Mouse (Mus musculus) regulatory T cell (primary cell): Measurements from ENCODE around the gene Mettl7a3.
"Not testable (repeated sequence)": the region's sequence is repeated elsewhere in the genome, so short reads cannot be mapped to it uniquely, and the experiment has no call there.

Experiments used
- in situ Hi-C: fragments of 300-600 bp; cut with MboI, MseI; formaldehyde crosslinking; loops from one replicate; pipeline ENCODE4 v1.15.1; 2025; ENCODE audit warnings: high pct_unique_total_duplicates

The Mettl7a3 gene

DNA sequence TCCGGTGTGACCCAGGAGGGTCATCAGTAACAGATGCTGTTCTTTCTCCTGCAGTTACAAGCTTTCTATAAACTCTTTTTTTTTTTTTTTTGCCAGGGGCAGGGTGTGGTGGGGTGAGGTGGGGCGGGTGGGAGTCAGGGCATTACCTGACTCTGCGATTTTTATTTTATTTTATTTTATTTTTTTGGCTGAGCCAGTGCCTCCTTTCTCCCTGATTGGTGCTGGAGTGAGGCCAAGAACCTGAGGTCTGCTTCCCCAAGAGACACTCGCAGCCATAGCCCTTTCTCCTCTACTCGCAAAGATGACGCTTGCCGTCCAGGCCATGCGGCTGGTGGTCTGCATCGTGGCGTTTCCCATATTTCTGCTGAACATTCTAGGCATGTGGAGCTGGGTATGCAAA lies at the start of gene Mettl7a3:
TSS of gene Mettl7a3 (plus strand) at position 301 of the 400 bp plus-strand sequence.
- in situ Hi-C loops: loop anchor here (5.0 kb wide), 1 partner anchor 43 kb away; no protein-coding TSS in a partner anchor

DNA sequence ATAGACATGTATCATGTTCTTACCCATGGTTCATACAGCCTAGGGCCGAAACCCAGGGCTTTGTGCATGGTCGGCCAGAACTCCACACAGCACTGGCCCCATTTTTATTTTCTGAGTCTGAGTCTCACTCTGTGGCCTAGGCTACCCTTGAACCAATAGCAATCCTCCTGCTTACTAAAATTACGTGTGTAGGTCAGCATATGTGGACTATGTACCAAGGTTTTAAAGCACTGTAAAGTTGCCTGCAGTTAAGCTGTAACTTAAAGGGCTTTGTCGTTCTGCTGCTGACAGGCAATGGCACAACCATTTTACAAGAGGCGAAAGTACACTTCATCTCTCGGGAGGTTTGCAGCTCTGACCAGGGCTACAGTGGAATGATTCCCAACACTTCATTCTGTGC lies 45.7 kb upstream of the Mettl7a3 start:
- in situ Hi-C loops: loop anchor here (25.0 kb wide), 1 partner anchor 1598 kb away; the partner anchor contains the start of gene Krt76

DNA sequence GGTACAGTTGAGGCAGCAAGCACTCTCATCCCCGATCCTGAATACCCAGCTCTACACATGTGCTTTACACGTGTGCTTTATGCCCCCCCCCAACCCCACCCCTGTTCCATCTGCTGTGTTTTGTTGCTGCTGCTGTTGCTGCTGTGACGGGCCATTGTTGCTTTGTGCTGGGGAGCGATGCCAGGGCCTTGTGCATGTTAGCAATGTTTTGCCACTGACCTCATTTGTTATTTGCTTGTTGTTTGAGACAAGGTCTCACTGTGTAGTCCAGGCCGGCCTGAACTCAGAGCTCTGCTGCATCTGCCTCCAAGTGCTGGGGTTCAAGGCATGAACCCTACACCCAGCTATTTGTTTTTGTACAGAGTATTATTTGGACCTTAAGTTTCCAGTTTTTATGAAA lies 43.9 kb upstream of the Mettl7a3 start:
- in situ Hi-C loops: loop anchor here (25.0 kb wide), 1 partner anchor 1596 kb away; the partner anchor contains the start of gene Krt76

DNA sequence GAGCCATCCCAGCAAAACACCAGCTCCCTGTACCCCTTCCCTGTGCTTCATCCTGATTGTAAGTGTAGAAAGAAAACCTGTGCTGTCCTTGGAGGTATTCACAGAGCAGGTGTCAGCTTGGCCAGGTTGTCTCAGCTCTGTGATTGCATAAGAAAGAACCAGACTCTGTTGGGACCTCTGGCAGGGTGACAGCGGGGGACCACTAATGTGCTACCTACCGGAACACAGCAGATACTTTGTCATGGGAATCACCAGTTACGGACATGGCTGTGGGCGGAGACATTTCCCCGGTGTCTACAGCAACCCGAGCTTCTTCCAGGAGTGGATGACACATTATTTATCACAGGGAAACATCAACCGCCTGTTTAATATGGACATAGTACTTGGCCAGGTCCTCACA lies 42.4 kb upstream of the Mettl7a3 start:
- in situ Hi-C loops: loop anchor here (25.0 kb wide), 1 partner anchor 1595 kb away; the partner anchor contains the start of gene Krt76

DNA sequence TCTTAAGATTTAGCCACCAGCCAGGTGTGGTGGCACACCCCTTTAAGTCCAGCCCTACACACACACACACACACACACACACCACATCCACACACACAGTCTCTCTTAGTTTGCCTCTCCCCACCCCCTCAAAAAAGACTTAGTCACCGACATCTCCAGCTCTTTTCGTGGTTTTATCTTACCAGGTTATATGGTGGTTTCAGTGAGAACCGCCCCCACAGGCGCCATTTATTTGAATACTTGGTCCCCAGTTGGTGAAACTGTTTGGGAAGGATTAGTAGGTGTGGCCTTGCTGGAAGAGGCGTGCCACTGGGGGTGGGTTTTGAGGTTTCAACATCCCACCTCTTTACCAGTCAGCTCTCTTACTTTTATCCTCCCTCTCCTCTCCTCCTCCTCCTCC lies 36.9 kb upstream of the Mettl7a3 start:
- in situ Hi-C loops: loop anchor here (25.0 kb wide), 1 partner anchor 1589 kb away; the partner anchor contains the start of gene Krt76

DNA sequence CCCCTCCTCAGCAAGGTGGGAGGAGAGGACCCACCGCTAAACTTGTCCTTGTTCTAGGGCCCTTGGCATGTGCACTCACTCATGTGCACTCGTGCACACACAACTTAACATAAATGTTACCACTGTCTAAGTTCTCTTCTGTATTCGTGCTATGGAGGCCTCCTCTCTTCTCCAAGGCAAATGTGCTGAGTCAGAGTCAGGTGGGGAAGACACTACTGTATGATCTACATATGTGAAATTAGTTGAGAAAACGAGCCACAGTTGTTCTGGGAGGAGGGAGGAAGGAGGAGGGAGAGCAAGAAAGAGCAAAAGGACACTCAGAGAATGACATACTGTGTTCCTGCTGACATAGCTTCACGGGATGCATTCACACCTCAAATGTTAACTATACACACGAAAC lies 34.2 kb upstream of the Mettl7a3 start:
- in situ Hi-C loops: no loop called here

DNA sequence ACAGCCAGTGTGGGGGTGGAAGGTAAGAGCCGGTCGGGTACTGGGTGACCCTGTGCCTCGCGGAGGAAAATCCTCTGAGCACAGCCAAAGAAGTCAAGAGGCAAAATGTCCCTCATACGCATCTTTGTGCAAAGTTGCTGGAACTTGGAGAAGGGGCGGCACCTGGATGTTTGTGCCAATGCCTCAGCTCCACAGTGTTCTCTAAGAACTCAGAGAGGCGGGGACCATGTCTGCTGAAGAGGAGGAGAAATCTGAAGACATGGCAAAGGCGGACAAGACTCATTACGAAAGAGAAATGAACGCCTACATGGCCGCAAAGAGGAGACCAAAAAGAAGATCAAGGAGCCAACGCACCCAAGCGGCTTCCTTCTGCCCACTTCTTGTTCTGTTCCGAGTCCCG lies 33.2 kb upstream of the Mettl7a3 start:
- in situ Hi-C loops: no loop called here

DNA sequence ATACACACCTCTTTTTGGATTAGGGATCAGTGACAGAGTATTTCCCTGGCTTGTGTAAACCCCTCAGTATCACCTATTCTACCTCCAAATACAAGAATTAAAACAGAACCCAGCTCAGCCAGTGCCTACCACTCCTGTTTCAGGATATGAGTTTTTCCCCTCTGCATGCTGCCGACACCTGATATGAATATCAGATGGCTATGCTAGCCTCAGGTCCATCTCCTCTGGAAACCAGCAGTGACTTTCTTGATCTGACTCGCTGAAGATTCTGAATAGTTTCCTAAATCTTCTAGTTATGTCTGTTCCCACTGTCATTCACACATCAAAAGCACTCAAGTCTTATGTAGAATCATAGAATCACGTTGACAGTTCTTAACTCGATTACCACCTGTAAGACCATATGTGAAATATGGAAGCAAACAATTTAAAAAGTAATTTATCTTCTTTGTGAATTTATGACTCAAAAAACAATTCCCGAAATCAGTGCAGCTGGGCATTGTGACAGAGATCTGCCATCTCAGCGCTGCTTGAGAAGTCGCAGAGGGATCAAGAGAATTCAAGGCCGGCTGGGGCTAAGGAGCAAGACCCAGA lies 31.2 kb upstream of the Mettl7a3 start:
- in situ Hi-C loops: no loop called here

DNA sequence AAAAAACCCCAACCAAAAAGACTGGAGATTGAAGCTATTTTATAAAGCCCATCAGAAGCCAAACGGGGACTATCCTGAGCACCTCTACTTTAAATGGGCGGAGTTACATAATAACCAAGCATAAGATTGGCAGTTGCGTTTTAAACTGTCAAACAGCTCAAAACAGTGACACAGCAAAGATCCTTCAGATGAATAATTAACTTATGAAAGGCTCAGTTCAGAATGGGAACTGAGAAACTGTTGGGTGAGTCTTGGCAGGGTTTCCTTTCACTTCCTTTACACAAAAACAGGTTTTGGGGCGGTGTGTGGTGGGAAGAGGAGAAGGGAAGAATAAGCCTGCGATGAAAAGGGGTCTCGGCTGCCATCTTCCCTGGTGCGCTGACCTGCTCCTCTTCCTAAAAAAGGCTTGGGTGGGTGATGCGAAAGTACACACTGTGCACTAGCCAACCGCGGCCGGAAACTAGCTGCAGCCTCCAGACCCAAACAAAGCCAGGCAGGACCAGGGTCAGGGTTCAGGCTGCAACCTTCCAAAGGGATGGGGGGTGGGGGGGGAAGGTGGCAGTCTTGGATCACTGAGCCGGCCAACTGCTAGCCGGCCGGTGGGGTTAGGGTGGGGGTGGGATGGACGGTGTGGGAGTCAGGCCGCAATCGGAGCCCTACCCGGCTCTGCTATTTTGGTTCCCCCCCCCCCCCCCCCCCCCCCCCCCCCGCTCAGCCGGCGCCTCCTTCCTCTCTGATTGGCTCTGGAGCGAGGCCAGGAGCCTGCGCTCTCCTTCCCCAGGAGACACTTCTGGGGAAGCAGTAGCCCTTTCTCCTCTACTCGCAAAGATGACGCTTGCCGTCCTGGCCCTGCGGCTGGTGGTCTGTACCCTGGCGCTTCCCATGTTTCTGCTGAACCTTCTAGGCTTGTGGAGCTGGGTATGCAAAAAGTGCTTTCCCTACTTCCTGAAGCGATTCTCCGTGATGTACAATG lies 30.4 kb upstream of the Mettl7a3 start, which contains the start of gene Mettl7a1:
TSS of gene Mettl7a1 (plus strand) at position 122 of the 973 bp plus-strand sequence.
- in situ Hi-C loops: no loop called here

DNA sequence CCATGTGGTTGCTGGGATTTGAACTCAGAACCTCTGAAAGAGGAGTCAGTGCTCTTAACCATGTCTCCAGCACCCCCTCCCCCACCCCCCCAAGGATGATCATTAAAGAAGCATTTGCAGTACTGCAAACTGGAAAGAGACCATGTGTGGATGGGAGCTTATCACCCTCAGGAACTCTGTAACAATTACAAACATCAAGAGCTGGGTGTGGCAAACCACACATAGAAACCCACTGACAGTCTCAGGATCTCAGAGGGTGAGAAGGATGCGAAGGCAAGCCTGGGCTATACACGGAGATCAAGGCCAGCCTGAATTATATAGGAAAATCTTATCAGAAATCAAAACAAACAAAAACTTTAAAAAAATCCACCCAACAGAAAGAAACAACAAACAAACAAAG lies 28.5 kb upstream of the Mettl7a3 start:
- in situ Hi-C loops: no loop called here

DNA sequence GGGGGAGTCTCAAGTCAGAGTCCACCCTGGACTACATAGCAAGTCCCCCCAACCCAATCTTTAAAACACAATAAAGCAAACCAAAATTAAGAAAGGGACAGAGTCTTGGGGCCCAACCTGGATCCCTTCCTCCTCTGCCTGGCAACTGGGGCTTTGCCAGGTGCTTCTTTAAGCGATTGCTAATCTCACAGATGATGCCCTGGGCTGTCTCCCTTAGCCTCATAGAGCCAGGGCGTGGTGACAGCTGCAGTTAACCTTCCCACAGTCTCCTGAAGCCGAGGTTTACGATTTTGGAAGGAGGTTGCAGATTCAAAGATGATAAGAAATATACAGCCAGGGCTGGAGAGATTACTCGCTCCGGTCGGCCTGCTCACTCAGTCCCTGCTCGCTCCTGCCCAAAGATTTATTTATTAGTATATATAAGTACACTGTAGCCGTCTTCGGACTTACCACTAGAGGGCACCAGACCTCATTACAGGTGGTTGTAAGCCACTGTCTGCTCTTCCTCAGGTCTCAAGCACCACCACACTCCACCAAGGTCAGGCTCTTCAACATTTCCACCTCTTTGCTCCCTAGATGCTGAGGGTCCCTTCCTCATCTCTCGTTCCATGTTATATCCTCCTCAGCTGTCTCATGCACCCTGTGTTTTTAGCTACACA lies 27.2 kb upstream of the Mettl7a3 start:
- in situ Hi-C loops: not testable (repeated sequence)

DNA sequence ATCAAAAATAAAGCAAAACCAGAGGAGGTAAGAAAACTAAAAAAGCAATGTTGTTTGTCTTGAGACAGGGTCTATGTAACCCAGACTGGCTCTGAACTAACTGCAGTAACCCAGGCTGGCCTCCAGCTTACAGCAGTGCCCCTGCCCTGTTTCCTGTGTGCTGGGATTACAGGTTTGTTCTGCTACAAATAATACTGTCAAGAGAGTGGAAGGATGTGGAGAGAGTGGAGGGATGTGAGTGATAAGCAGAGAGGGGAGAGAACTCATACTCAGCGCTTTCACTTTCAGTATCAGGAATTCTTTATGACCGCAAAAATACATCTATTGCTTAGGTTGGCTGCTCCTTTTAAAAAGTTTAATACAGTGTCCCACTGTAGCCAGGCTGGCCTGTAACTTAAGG lies 22.4 kb upstream of the Mettl7a3 start:
- in situ Hi-C loops: no loop called here

DNA sequence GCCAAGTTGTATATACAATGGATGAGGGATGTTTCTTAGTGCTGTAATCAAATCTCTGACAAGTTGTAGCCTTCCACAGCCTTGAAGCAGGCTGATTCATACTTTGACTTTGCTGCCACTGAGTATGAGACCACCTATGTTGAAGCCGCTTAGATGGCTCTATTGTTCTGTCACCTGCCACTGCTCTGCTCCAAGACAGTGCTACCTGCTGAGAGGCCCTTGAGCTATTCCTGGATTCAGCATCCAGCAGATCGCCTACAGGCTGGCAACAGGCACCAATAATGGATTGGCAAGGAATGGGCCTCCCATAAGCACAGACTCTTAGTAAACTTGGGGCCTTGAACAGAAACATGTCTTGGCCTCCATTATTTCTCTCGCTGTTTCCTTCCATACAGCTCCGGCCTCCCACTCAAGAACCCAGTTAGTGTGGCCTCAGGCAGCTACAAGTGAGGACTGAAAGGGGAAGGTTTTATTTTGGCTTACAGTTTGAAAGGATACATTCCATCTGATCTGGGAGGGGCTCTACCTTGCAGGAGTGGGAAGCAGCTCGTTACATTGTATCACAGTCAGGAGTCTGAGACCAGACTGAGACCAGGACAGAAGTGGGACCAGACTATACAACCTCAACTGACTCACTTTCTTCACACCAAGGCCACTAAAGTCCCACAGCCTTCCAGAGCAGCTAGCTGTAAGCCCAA lies 20.1 kb upstream of the Mettl7a3 start:
- in situ Hi-C loops: no loop called here

DNA sequence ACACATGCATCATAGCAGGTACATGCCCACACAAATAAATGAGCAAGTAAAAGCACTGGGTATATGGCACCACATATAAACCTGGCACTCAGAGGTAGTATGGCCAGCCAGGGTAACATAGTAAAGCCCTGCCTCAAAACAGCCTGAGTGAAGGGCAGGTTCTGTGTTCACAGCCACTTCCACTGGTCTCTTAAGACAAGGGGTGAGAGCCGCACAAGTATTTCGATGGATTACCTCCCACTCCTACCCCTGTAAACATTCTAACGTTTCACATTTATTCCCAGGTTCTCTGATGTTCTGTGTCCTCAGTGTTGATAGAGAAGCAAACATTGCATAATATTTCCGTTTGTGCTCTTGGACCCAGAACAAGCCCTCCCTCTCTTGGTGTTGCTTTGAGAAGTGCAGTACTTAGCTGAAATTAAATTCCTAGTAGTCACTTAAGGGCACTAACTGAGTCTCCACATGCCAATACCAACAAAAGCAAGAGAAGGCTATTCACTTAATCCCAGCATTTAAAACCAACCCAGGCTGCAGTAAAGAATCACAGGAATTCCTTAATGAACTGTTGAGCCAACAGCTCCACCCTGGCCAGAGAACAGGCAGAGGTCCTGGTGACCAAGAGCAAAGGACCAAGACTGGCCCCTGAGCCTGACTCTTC lies 16.6 kb upstream of the Mettl7a3 start:
- in situ Hi-C loops: not testable (repeated sequence)

DNA sequence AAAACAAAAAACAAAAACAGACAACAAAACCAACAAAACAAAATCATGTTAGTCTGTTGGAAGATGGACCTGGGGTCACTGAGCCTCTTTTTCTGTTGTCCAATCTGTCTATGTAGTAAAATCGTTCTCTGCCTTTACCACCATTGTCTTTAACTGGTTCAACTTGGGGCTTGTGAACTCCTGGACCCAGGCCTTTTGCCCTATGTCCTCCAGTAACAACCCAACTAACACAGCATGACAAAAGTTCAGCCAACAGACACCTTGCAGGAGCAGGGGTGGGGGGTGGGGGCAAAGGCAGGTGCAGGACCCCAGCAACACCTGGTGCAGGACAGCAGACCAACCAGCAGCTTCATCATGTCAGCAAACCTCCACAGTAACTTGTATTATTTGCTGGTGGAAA lies 14.8 kb upstream of the Mettl7a3 start:
- in situ Hi-C loops: loop anchor here (5.0 kb wide), 1 partner anchor 132 kb away; no protein-coding TSS in a partner anchor

DNA sequence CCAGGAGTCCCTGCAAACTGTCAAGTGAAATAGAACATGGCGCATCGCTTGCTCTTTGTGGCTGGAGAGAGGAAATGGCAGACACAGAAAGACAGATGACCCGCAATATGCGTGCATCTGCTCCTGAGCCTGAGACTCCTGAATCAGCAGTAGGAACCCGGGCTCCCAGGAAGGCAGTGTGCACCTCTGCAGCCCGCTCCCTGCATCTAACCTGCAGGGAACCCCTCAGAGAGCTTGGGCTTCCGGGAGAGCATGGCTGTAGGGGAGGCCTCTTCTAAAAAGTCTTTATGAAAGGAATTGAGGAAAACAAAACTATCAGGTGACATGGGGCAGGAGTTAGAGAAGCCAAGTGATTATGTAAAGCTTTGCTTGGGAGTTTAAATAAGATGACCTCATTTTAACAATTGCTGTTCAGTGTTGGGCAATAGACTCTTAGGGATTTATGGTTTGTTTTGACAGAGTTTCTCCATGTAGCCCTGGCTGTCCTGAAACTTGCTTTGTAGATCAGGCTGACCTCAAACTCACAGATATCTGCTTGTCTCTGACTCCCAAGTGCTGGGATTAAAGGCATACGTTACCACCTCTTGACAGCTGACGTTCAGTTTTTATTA lies 14.3 kb upstream of the Mettl7a3 start:
- in situ Hi-C loops: loop anchor here (5.0 kb wide), 1 partner anchor 132 kb away; no protein-coding TSS in a partner anchor

DNA sequence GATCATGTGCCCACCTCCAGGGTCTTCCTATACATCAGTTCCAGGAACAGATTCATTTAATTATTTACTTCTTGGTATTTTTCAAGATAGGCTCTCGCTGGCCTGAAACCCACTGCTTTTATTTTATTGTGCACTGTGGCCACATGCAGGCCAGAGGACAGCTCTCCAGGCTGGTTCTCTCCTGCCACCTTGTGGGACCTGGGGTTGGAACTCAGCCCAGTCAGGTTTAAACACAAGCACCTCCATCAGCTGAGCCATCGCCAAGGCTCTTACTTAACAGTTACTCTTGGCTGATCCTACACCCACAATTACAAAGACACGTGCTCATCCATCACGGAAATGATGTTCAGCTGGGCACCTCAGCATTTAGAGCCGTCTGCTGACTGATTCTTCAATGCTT lies 13.6 kb upstream of the Mettl7a3 start:
- in situ Hi-C loops: loop anchor here (5.0 kb wide), 1 partner anchor 131 kb away; no protein-coding TSS in a partner anchor

DNA sequence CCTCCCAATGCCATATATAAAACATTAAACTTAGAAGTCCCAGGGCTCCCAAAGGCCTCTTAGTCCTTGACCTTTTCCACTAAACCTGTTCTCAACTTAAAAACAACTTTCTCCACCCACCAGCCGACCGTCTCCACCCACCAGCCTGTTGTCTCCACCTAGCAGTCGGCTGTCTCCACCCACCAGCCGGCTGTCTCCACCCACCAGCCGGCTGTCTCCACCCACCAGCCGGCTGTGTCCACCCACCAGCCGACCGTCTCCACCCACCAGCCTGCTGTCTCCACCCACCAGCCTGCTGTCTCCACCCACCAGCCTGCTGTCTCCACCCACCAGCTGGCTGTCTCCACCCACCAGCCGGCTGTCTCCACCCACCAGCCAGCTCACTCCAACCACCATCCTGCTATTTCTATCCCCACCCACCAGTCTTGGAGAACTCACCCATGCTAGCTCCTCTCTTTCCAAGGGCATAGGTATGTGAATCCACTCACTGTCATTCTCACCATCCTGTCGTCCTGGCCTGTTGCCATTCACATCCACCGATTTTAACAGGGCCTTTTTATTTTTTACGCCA lies 10.6 kb upstream of the Mettl7a3 start:
- in situ Hi-C loops: loop anchor here (5.0 kb wide), 1 partner anchor 128 kb away; no protein-coding TSS in a partner anchor

DNA sequence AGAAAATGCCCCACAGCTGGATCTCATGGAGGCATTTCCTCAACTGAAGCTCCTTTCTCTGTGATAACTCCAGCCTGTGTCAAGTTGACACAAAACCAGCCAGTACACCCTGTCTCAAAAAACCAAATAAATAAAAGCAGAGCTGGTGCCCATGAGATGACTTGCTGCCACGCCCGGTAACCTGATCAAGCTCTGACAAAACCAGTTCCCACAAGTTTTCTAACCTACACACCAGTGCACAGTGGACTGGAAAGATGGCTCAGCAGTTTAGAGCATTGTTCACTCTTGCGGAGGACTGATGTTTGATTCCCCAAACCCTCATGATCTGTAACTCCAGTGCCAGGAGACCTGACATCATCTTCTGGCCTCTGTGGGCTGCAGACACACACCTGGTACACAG lies 9.5 kb upstream of the Mettl7a3 start:
- in situ Hi-C loops: no loop called here

DNA sequence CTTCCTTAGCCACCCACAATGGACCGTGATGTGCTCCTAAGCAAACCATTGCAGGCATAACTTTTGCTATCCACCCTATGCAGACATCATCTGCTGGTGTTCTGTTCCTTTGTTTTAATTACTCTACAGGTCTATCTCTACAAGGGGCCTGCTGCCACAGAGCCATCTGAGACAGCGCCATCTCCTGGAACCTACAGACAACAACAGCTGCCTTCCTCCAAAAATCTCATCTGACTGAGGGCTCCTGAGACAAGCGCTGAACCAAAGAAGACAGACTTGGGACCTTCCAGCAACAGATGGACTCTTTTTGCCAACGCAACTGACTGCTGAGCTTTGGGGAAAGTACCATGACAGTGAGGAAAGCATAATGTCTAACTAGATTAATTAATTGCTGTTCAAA lies 6.6 kb upstream of the Mettl7a3 start:
- in situ Hi-C loops: not testable (repeated sequence)
